Mouse (Mus musculus) forebrain, postnatal 0 days (tissue): Measurements from ENCODE around the gene Gm30191. TPM values are rescaled to one million over a fixed set of nuclear protein-coding genes. Genes with fewer than 3 reads are reported as not detected.
"Not testable (repeated sequence)": the region's sequence is repeated elsewhere in the genome, so short reads cannot be mapped to it uniquely, and the experiment has no call there.

ENCODE experiments used
- ATAC-seq: fragments of 200-750 bp; cut with Nextera tagmentation; 2 replicates; pipeline ENCODE4 v1.8.0; 2017; ENCODE audit warnings: mild to moderate bottlenecking, moderate library complexity
- DNase-seq: peaks from one replicate; pipeline ENCODE4 v3.0.0-alpha.2; 2015
- H3K27ac ChIP-seq: fragments of 300-500 bp; sonication (generic); 2 replicates; pipeline ENCODE4 v1.5.1; 2014; ENCODE audit warnings: low read depth, mild to moderate bottlenecking, antibody characterized with exemption, low read length, moderate library complexity, mixed read lengths
- H3K27me3 ChIP-seq: fragments of 300-500 bp; sonication (generic); 2 replicates; pipeline ENCODE4 v1.6.1; 2014; ENCODE audit warnings: mild to moderate bottlenecking, low read length, mixed read lengths; ENCODE audit not compliant: insufficient read depth
- H3K36me3 ChIP-seq: fragments of 300-500 bp; sonication (generic); 2 replicates; pipeline ENCODE4 v1.6.1; 2014; ENCODE audit warnings: mild to moderate bottlenecking, moderate library complexity; ENCODE audit not compliant: insufficient read depth
- H3K4me1 ChIP-seq: fragments of 300-500 bp; sonication (generic); 2 replicates; pipeline ENCODE4 v1.6.1; 2014; ENCODE audit warnings: antibody characterized with exemption; ENCODE audit not compliant: insufficient read depth
- H3K4me2 ChIP-seq: fragments of 300-500 bp; sonication (generic); 2 replicates; pipeline ENCODE4 v1.6.1; 2014; ENCODE audit warnings: low read depth, mild to moderate bottlenecking, moderate library complexity
- H3K4me3 ChIP-seq: fragments of 300-500 bp; sonication (generic); 2 replicates; pipeline ENCODE4 v1.5.1; 2014; ENCODE audit warnings: low read depth, low read length, mixed read lengths
- H3K9ac ChIP-seq: fragments of 300-500 bp; sonication (generic); 2 replicates; pipeline ENCODE4 v1.6.1; 2014; ENCODE audit warnings: mild to moderate bottlenecking
- H3K9me3 ChIP-seq: fragments of 300-500 bp; sonication (generic); 2 replicates; pipeline ENCODE4 v1.6.1; 2016; ENCODE audit warnings: low read length
- CTCF ChIP-seq: sonication (generic); IDR thresholded peaks from 2 replicates; pipeline ENCODE4 v1.5.1; 2016; ENCODE audit warnings: antibody characterized with exemption, control low read depth, low read depth
- WGBS: fragments of 180-500 bp; shearing (Covaris S2); extraction: QIAGEN DNeasy Blood & Tissue Kit; methylation state at CpG from one replicate; pipeline ENCODE4 v1.1.7; 2014; 5-methylcytosine and 5-hydroxymethylcytosine counted together
- polyA plus RNA-seq: library from polyadenylated mRNA; unstranded; fragments of >200 nt; fragmentation: Nextera tagmentation; extraction: Ambion mirVana; gene quantifications from 2 replicates; pipeline ENCODE4 v1.2.1, GENCODE M21; 2015
- total RNA-seq: library from RNA; depleted of rRNA; stranded (reverse); fragments of >200 nt; gene quantifications from 2 replicates; pipeline ENCODE4 v1.2.3, GENCODE M21; 2014; rRNA removed

The Gm30191 gene
- total and polyA plus RNA-seq, 2 experiments from 2014 or later: 0.25 TPM; not detected in 1

GRCm38 (mm10) chr4:134293692-134294163, 47.0 kb downstream of the Gm30191 start:
- Histone ChIP-seq H3K4me2 (no peak overlapping the region), H3K9me3 (no peaks in the 10 kb centered on the region), H3K9ac (no peak overlapping the region), H3K27me3 (no peaks in the 10 kb centered on the region; the same call in 1 of the 2 replicates), H3K4me1 (no peaks in the 10 kb centered on the region), H3K36me3 (no peaks in the 10 kb centered on the region), H3K4me3 (no peak overlapping the region), H3K27ac (no peak overlapping the region)
- no peak for TF ChIP-seq CTCF
- ATAC-seq: no peak
- DNase-seq: no peak
- 79% methylated on average over 9 of the region's 9 CpGs for whole genome bisulfite sequencing

- H3K4me2 ChIP-seq, ATAC-seq, H3K4me3 ChIP-seq, H3K9ac ChIP-seq, H3K9me3 ChIP-seq, H3K27me3 ChIP-seq, H3K4me1 ChIP-seq, H3K36me3 ChIP-seq, DNase-seq, H3K27ac ChIP-seq: not testable (repeated sequence)
- WGBS: 86% methylated on average over 4 of the region's 4 CpGs
These were observed 49.4 kb downstream of the Gm30191 start for GRCm38 (mm10) chr4:134296096-134296495.

- no peaks in the 10 kb centered on the region for H3K9me3 ChIP-seq
- WGBS: 93% methylated on average over 4 of the region's 4 CpGs
- no peak overlapping the region for H3K4me3 ChIP-seq
- peak; percentile 21; the same call in 1 of the 2 replicates for TF ChIP-seq CTCF
- no peaks in the 10 kb centered on the region; the same call in 1 of the 2 replicates for H3K27me3 ChIP-seq
- H3K27ac ChIP-seq: no peak overlapping the region
- no peaks in the 10 kb centered on the region for H3K36me3 ChIP-seq
- H3K9ac ChIP-seq: no peak overlapping the region
- no peaks in the 10 kb centered on the region for H3K4me1 ChIP-seq
- no peak overlapping the region for H3K4me2 ChIP-seq
- DNase-seq: no peak
- no peak for ATAC-seq
These were observed 49.8 kb downstream of the Gm30191 start for GRCm38 (mm10) chr4:134296523-134296922.

GRCm38 (mm10) chr4:134297369-134297768, 50.6 kb downstream of the Gm30191 start:
- 96% methylated on average over 8 of the region's 8 CpGs for WGBS
- H3K36me3 ChIP-seq: no peaks in the 10 kb centered on the region
- H3K27ac ChIP-seq: no peak overlapping the region
- H3K4me2 ChIP-seq: no peak overlapping the region
- no peak overlapping the region for H3K4me3 ChIP-seq
- ATAC-seq (no peak), DNase-seq (no peak)
- H3K27me3 ChIP-seq: no peaks in the 10 kb centered on the region; the same call in 1 of the 2 replicates
- no peak overlapping the region for H3K9ac ChIP-seq
- no peaks in the 10 kb centered on the region for H3K4me1 ChIP-seq
- TF ChIP-seq CTCF: no peak
- H3K9me3 ChIP-seq: no peaks in the 10 kb centered on the region

GRCm38 (mm10) chr4:134298626-134299497, 52.1 kb downstream of the Gm30191 start:
- no peaks in the 10 kb centered on the region for H3K36me3 ChIP-seq
- H3K4me2 ChIP-seq: no peak overlapping the region
- H3K9ac ChIP-seq: no peak overlapping the region
- no peaks in the 10 kb centered on the region for H3K4me1 ChIP-seq
- H3K9me3 ChIP-seq: no peaks in the 10 kb centered on the region
- DNase-seq (no peak), ATAC-seq (no peak)
- 75% methylated on average over 19 of the region's 19 CpGs for WGBS
- H3K4me3 ChIP-seq: no peak overlapping the region
- no peaks in the 10 kb centered on the region; the same call in 1 of the 2 replicates for H3K27me3 ChIP-seq
- no peak for TF ChIP-seq CTCF
- no peak overlapping the region for H3K27ac ChIP-seq

GRCm38 (mm10) chr4:134299498-134299810, 52.7 kb downstream of the Gm30191 start:
- Histone ChIP-seq H3K4me2 (no peak overlapping the region), H3K9ac (no peak overlapping the region), H3K9me3 (no peaks in the 10 kb centered on the region), H3K27ac (no peak overlapping the region), H3K4me3 (no peak overlapping the region), H3K4me1 (no peaks in the 10 kb centered on the region), H3K27me3 (no peaks in the 10 kb centered on the region), H3K36me3 (no peaks in the 10 kb centered on the region)
- no peak for TF ChIP-seq CTCF
- DNase-seq: no peak
- WGBS: 66% methylated on average over 4 of the region's 4 CpGs
- ATAC-seq: no peak

Other genes with a start within 250 kb of the Gm30191 start
- gene Dhdds, start 246.0 kb upstream of the Gm30191 start, total RNA-seq: 40.2 and 42.0 TPM in 2 replicates
- 39.8 and 43.5 TPM in 2 replicates for gene Dhdds, start 246.0 kb upstream of the Gm30191 start, polyA plus RNA-seq
- gene Lin28a, start 228.1 kb upstream of the Gm30191 start, total RNA-seq: 0.05 TPM in 1 of 2 replicates, not detected in the other
- not detected in 2 replicates for gene Lin28a, start 228.1 kb upstream of the Gm30191 start, polyA plus RNA-seq
- gene Zfp683, start 193.1 kb upstream of the Gm30191 start, total RNA-seq: not detected in 2 replicates
- gene Zfp683, start 193.1 kb upstream of the Gm30191 start, polyA plus RNA-seq: not detected in 2 replicates
- gene Crybg2, start 186.1 kb upstream of the Gm30191 start, total RNA-seq: 3.4 and 11.8 TPM in 2 replicates
- gene Crybg2, start 186.1 kb upstream of the Gm30191 start, polyA plus RNA-seq: 3.7 and 4.5 TPM in 2 replicates
- 1.2 and 2.0 TPM in 2 replicates for gene Cd52, start 151.9 kb upstream of the Gm30191 start, total RNA-seq
- 4.1 and 4.6 TPM in 2 replicates for gene Cd52, start 151.9 kb upstream of the Gm30191 start, polyA plus RNA-seq
- 5.5 and 13.7 TPM in 2 replicates for gene Ubxn11, start 144.4 kb upstream of the Gm30191 start, total RNA-seq
- gene Ubxn11, start 144.4 kb upstream of the Gm30191 start, polyA plus RNA-seq: 11.0 and 14.3 TPM in 2 replicates
- gene Sh3bgrl3, start 118.1 kb upstream of the Gm30191 start, total RNA-seq: 124 and 162 TPM in 2 replicates
- gene Sh3bgrl3, start 118.1 kb upstream of the Gm30191 start, polyA plus RNA-seq: 554 and 579 TPM in 2 replicates
- 11.0 and 14.0 TPM in 2 replicates for gene Cep85, start 59.8 kb upstream of the Gm30191 start, total RNA-seq
- 11.8 and 13.5 TPM in 2 replicates for gene Cep85, start 59.8 kb upstream of the Gm30191 start, polyA plus RNA-seq
- gene Gm7534, start 43.9 kb upstream of the Gm30191 start, total RNA-seq: not detected in 2 replicates
- gene Gm7534, start 43.9 kb upstream of the Gm30191 start, polyA plus RNA-seq: not detected in 2 replicates
- gene Catsper4, start 19.6 kb upstream of the Gm30191 start, total RNA-seq: not detected in 2 replicates
- gene Catsper4, start 19.6 kb upstream of the Gm30191 start, polyA plus RNA-seq: not detected in 2 replicates
- gene Cnksr1, start 8.5 kb upstream of the Gm30191 start, total RNA-seq: 0.08 TPM in 1 of 2 replicates, not detected in the other
- gene Cnksr1, start 8.5 kb upstream of the Gm30191 start, polyA plus RNA-seq: 0.18 TPM in 1 of 2 replicates, not detected in the other
- 0.43 TPM in 1 of 2 replicates, not detected in the other for gene E130218I03Rik, start 3.3 kb upstream of the Gm30191 start, total RNA-seq
- 0.11 and 0.33 TPM in 2 replicates for gene E130218I03Rik, start 3.3 kb upstream of the Gm30191 start, polyA plus RNA-seq
- 11.6 and 12.7 TPM in 2 replicates for gene Zfp593, start 1.3 kb upstream of the Gm30191 start, total RNA-seq
- 13.8 and 15.0 TPM in 2 replicates for gene Zfp593, start 1.3 kb upstream of the Gm30191 start, polyA plus RNA-seq
- 14.2 and 18.3 TPM in 2 replicates for gene Grrp1, start 7.2 kb downstream of the Gm30191 start, total RNA-seq
- gene Grrp1, start 7.2 kb downstream of the Gm30191 start, polyA plus RNA-seq: 18.3 and 20.0 TPM in 2 replicates
- gene Pdik1l, start 41.0 kb downstream of the Gm30191 start, total RNA-seq: 42.2 and 43.8 TPM in 2 replicates
- 21.7 and 28.9 TPM in 2 replicates for gene Pdik1l, start 41.0 kb downstream of the Gm30191 start, polyA plus RNA-seq
- 1.3 and 1.5 TPM in 2 replicates for gene Trim63, start 68.2 kb downstream of the Gm30191 start, total RNA-seq
- 0.18 and 0.31 TPM in 2 replicates for gene Trim63, start 68.2 kb downstream of the Gm30191 start, polyA plus RNA-seq
- 0.08 TPM in 1 of 2 replicates, not detected in the other for gene Slc30a2, start 96.2 kb downstream of the Gm30191 start, total RNA-seq
- 0.15 and 0.28 TPM in 2 replicates for gene Slc30a2, start 96.2 kb downstream of the Gm30191 start, polyA plus RNA-seq
- gene Extl1, start 136.9 kb downstream of the Gm30191 start, total RNA-seq: 0.95 and 1.4 TPM in 2 replicates
- 1.2 TPM in 2 replicates for gene Extl1, start 136.9 kb downstream of the Gm30191 start, polyA plus RNA-seq
- gene Pafah2, start 149.4 kb downstream of the Gm30191 start, total RNA-seq: 11.1 and 18.0 TPM in 2 replicates
- gene Pafah2, start 149.4 kb downstream of the Gm30191 start, polyA plus RNA-seq: 6.4 and 7.6 TPM in 2 replicates
- gene Stmn1, start 221.4 kb downstream of the Gm30191 start, total RNA-seq: 2,537 and 3,460 TPM in 2 replicates
- 7,274 and 8,446 TPM in 2 replicates for gene Stmn1, start 221.4 kb downstream of the Gm30191 start, polyA plus RNA-seq
- gene Paqr7, start 249.8 kb downstream of the Gm30191 start, total RNA-seq: 33.9 and 36.6 TPM in 2 replicates
- gene Paqr7, start 249.8 kb downstream of the Gm30191 start, polyA plus RNA-seq: 21.3 and 28.1 TPM in 2 replicates